Mouse (Mus musculus) R1 (cell line): ENCODE measurements around the gene Armc10.
"Not testable (repeated sequence)": the region's sequence is repeated elsewhere in the genome, so short reads cannot be mapped to it uniquely, and the experiment has no call there.

Source experiments
- DNase-seq: peaks from one replicate; pipeline ENCODE4 v3.0.0-alpha.2; 2018; ENCODE audit warnings: low read depth, low spot score

The Armc10 gene

GRCm38 (mm10) chr5:21702873-21703475 is 57.4 kb downstream of the Armc10 start:
- DNase-seq: no peak

GRCm38 (mm10) chr5:21703708-21704107 is 58.1 kb downstream of the Armc10 start:
- no peak for DNase-seq

GRCm38 (mm10) chr5:21706546-21706945 is 60.9 kb downstream of the Armc10 start:
- no peak for DNase-seq

GRCm38 (mm10) chr5:21708011-21708410 is 62.4 kb downstream of the Armc10 start:
- DNase-seq: not testable (repeated sequence)
